Mouse (Mus musculus) testis, postnatal 14 days (tissue): ENCODE data around the gene Tcp10a.
"Not testable (repeated sequence)": the region's sequence is repeated elsewhere in the genome, so short reads cannot be mapped to it uniquely, and the experiment has no call there.

Experiments
- DNase-seq: peaks from one replicate; pipeline ENCODE4 v3.0.0; 2021; ENCODE audit warnings: low spot score

Gene Tcp10a

GRCm38 (mm10) chr17:7324346-7324745 lies at the start of gene Tcp10a:
Tcp10a (plus strand) TSS chr17:7324646.
- not testable (repeated sequence) for DNase-seq

- DNase-seq: no peak
Measured at GRCm38 (mm10) chr17:7278702-7279242, 45.7 kb upstream of the Tcp10a start.

- DNase-seq: no peak
Measured at GRCm38 (mm10) chr17:7279251-7279650, 45.2 kb upstream of the Tcp10a start.

- peak; percentile 77 for DNase-seq
Measured at GRCm38 (mm10) chr17:7284297-7284910, 40.0 kb upstream of the Tcp10a start.

- DNase-seq: no peak
Measured at GRCm38 (mm10) chr17:7285292-7285691, 39.2 kb upstream of the Tcp10a start.

GRCm38 (mm10) chr17:7286422-7287050 lies 37.9 kb upstream of the Tcp10a start:
- no peak for DNase-seq

- no peak for DNase-seq
Measured at GRCm38 (mm10) chr17:7292012-7292684, 32.3 kb upstream of the Tcp10a start.

- DNase-seq: not testable (repeated sequence)
Measured at GRCm38 (mm10) chr17:7306278-7307196, 17.9 kb upstream of the Tcp10a start.

- DNase-seq: not testable (repeated sequence)
Measured at GRCm38 (mm10) chr17:7315693-7316382, 8.6 kb upstream of the Tcp10a start.

- DNase-seq: not testable (repeated sequence)
Measured at GRCm38 (mm10) chr17:7319789-7320188, 4.7 kb upstream of the Tcp10a start.

GRCm38 (mm10) chr17:7326415-7326814 lies 2.0 kb downstream of the Tcp10a start:
- not testable (repeated sequence) for DNase-seq

- not testable (repeated sequence) for DNase-seq
Measured at GRCm38 (mm10) chr17:7332745-7333144, 8.3 kb downstream of the Tcp10a start.

GRCm38 (mm10) chr17:7337381-7337780 lies 12.9 kb downstream of the Tcp10a start:
- not testable (repeated sequence) for DNase-seq

GRCm38 (mm10) chr17:7348765-7349164 lies 24.3 kb downstream of the Tcp10a start:
- DNase-seq: not testable (repeated sequence)

GRCm38 (mm10) chr17:7352596-7352995 lies 28.1 kb downstream of the Tcp10a start, which contains the start of gene Ttll2:
Ttll2 (minus strand) TSS chr17:7352696.
- DNase-seq: not testable (repeated sequence)

GRCm38 (mm10) chr17:7359806-7360205 lies 35.4 kb downstream of the Tcp10a start:
- DNase-seq: not testable (repeated sequence)

- DNase-seq: not testable (repeated sequence)
Measured at GRCm38 (mm10) chr17:7360749-7361465, 36.5 kb downstream of the Tcp10a start.

- not testable (repeated sequence) for DNase-seq
Measured at GRCm38 (mm10) chr17:7365615-7366014, 41.2 kb downstream of the Tcp10a start.

- not testable (repeated sequence) for DNase-seq
Measured at GRCm38 (mm10) chr17:7366265-7366664, 41.8 kb downstream of the Tcp10a start.

- not testable (repeated sequence) for DNase-seq
Measured at GRCm38 (mm10) chr17:7366676-7367374, 42.4 kb downstream of the Tcp10a start.
